Mouse (Mus musculus) CD4-positive helper T cell, adult 2 months (primary cell): ENCODE results near the gene Dnal1.

Source experiments
- DNase-seq: peaks from one replicate; pipeline ENCODE4 v3.0.0-alpha.2; 2012; ENCODE audit warnings: low read depth, missing footprints, low spot score

Gene Dnal1

GRCm38 (mm10) chr12:84161616-84162433, 47.7 kb downstream of the Dnal1 start:
- peak; percentile 55 for DNase-seq

- peak; percentile 73 for DNase-seq
Observed at GRCm38 (mm10) chr12:84163133-84163532, 49.0 kb downstream of the Dnal1 start.

DNA sequence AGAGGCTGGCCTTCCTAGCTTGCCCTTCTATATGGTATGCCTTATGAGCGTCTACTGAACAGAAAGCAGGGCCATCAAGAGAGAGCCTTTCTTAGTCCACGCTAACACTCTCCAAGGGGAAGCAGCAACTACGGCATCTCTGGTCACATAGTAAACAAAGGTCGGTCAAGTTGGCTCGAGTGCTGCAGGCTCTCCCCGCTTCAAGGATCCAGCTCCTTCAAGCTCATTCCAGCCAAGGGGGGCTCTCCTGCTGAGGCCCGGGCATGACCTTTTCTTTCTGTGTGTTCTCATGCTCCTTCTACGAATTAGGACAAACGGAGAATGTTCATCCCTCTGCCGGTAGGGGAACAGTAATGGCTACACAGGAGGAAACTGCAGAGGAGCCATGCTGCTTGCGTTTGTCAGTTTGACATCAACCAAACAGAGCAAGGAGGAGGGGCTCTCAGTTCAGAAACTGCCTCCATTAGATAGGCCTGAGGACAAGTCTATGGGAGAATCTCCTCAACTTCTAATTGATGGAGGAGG, 49.5 kb downstream of the Dnal1 start:
- no peak for DNase-seq

DNA sequence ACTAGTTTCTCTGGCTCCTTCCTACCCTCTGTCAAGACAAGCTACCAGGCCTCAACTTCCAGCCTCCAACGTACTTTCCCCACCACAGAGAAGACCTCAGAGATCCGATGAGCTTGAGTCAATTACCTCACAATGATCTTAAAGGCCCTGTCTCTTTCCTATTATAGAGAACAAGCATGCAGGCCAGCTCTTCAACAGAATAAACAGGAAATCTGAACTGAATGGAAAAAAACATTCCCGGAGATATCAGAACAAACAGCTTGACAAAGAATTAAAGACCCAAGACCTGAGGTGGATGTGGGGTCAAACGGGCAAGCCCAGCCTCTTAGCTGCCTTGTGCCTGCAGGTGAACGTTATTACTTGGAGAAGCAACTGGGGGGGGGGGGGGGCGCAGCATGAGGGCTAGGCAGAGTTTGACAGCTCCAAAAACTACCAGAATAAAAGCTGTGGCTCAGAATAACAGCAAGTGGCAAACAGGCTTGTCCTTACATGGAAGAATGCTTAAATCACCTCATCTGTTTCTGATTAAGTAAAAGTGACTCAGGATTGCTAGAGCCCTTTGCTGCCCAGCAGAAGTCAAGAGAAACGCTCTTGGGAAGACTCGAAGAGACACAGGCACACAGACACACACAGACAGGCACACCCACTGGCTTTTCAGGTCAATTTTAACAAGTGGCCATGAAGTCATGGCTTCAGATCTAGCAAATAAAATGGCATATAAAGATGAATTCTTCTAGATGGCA, 51.6 kb downstream of the Dnal1 start:
- no peak for DNase-seq

DNA sequence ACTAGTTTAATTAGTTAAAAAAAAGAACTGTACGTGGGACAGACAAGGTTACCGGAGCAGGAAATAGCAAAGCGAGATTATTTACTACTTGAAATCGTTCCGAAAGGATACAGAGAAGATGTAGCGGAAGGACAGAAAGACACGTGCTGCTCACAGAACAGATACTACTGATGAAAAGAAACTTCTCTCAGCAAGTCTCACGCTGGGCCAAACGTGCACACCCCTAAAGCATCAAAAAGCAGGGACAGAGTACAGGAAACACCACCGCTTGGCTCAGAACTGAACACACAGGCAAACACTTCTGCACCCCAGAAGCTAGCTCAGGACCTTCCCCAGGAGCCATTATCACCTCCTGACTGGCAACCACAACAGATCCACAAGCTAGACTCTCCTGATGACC, 56.4 kb downstream of the Dnal1 start:
- DNase-seq = peak; percentile 67

DNA sequence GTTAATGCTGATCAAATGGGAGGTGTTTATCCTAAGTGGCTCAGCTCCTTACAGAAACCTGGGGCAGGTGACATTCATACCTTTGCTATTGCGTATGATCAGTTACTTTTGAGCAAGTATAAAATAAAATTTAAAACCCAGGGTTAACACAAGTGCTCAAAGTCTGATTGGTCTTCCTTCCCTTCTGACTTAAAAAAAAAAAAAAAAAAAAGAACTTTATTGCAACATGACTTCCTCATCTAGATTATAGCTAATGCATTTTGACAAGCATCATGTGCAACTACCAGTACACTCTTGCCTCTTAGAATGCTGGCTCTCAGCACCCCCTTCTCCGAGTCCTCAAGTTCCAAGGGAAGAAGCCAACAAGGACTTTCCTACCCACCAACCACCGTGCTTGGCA, 58.0 kb downstream of the Dnal1 start:
- DNase-seq = no peak

DNA sequence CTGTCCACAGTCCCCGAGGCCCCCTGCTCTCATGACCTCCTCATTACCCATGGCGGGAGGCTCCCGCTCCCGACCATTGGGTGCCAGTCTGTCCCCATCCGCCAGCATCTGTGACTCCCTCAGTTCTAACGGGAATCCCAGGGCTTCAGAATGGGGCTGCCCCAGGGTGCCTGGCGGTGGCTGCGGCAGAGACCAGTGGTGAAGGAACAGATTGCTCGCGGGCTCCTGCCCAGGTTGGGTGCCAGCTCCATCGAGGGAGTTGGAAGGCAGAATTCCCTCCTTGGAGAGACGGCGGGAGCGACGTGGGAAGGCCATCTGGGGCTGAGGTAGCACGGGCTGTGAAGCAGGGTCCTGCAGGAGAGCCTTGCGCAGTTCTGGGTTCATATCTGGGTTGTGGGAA, 58.7 kb downstream of the Dnal1 start:
- DNase-seq = no peak

- no peak for DNase-seq
Observed at GRCm38 (mm10) chr12:84173309-84173915, 59.2 kb downstream of the Dnal1 start.

DNA sequence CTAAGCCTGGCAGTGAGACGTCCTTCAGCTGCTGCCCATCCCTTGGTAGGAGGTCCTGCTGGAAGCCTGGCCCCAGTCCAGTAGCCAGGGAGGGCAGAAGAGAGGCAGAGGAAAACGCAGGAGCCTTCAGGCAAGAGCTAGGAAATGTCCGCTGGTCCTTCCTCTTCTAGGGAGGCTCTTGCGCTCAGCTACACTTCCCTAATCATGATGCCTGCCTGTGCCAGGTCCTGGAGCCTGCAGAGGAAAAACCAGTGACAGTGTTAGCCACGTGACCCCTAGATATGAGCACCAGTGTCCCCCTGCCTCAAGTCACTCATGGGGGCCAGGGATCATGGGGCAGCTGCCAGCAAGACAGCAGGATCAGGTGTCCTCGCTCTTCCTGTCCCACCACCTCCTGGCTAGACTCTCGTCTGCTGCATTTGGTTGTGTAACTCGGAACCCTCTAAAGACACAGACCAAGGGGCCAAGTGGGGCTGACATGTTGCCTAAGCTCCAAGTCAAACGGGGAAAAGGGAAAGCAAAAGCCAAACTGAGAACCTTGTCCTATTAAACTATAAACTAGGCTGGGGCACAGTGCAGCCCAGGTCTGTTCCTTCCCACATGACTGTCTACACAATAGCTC, 60.1 kb downstream of the Dnal1 start:
- DNase-seq = no peak

GRCm38 (mm10) chr12:84174871-84175270, 60.7 kb downstream of the Dnal1 start:
- DNase-seq = no peak

DNA sequence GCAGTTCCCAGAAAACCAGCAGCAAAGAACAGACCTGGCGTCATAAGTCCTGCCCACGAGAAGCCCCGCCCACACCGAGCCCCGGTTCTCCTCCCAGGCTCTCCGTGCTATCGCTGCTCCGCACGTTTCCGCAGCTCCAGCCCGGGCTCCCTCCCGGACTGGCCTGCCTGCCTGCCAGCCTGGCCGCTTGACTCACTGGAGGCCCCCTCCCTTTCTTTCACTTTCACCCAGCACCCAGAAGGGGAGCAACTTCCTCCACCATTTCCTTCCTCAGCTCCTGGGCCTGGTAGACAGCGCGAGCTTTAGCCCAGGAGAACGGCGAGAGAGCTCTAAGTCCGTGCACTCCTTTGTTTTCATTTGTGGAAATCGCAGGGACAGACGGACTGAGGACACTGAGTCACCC, 61.5 kb downstream of the Dnal1 start:
- peak; percentile 91 for DNase-seq

DNA sequence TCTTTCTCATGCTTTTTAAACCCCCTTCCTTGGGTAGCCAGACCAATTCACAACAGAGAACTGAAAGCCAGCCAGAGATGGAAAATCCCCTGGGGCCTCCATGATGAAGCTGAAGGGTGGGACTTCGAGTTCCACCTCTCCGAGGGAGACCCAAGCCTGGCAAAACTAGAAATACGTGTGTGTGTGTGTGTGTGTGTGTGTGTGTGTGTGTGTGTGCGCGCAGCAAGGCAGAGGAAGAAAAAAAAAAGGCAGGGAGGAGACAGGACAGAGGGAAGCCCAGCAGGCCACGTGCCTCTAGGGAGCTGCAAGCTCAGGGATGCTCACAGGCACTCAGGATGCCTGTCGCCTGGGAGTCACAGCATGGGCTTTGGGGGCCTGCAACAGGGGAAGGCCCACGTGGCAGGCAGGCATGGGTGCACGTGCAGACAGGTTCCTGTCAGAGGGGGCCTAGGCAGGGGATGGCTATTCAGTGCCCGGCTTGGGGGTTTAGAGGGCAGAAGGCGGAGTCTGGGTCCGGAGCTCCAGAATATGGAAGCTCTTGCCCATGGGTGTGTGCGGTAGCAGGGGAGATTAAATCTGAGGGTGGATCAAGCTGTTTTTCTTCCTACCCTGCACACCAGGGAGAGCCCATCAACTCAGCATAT, 62.1 kb downstream of the Dnal1 start:
- DNase-seq = peak; percentile 75

DNA sequence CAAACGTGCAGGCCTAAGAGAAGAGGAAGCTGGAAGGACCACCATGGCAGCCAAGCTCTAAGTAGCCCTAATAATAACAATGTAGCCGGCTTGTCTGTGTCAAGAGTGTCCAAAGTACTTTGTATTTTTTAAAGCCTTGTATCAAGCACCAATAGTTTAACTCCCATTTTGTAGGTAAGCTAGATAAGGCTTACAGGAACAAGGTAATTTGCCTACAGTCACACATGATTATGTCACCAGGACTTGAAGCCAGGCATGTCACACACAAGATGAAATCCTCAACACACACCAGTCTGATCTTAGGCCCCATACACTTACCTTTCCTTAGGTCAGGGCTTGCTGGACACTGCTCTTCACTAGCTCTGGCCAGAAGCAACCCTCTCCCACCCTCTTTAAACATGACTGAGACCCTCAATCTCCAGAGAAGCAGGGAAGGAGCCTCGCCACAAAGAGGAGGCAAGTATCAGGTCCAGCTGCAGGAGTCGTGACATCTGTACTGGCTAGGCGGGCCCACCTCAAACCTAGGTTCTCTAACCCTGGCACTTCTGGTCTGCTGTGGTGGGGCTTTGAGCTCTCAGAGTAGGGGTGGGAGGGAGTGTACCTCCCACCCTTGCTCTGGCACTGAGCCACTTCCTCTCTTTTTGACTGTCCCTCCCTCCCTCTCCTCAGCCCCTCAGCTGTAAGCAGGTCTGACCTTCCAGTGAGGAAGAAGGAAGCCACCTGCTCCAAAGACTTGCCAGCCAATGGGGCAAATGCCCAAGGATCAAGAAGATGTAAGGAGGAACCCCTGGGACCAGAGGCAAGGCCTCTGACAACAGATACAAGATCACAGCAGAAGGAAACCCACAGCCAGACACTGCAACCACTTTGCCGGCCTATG, 63.0 kb downstream of the Dnal1 start:
- DNase-seq = peak; percentile 63

DNA sequence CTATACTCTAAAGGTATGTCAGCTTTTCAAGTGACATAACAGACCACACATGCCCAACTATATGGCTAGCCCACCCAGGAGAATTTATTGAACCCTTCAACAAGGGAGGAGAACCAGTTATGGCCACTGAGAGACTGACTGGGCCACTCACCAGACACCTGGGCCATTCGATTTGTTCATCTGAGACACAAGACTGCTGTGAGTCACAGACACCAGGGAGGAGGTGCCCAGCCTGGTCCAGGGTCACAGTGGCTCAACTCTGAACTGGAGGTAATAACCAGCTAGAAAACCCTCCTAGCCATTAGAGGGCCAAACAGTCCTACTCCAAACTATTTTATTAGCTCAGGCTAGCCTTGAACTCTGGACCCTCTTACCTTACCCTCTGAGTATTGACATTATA, 63.9 kb downstream of the Dnal1 start:
- no peak for DNase-seq

DNA sequence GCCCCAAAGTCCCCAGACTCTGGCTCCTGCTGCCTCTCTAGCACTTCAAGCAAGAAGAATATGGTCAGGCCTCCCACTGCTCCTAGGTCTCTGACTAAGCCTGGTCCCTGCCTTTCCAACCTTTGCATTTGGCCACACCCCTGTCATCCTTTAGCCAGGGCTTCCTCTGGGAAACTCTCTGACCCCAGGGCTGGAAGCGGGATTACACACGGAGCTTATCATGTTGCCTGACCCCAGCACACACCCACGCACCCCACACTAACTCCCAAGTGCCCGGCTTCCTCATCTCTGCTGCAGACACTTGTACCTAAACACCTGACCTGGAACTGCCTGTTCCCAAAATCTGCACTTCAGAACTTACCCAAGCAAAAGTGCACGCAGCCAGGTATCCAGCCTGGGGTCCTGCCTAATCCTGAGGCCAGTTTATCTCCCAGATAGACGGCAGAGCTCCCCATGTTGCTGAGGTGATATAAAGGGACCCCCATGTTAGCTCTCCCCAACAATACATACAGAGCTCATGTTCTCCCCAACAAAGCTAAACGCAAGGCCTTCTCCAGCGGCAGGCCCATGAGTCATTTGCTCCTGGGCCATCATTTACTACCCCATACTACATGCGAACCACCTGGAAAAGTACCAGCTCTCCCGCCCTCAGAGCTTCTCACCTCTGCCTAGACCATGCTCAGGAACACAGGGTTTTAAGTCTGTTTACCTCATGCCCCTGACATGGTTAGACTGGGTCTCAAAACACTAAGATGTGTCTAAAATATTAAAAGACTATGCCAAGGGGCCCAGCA, 64.7 kb downstream of the Dnal1 start:
- no peak for DNase-seq

- DNase-seq = no peak
Observed at GRCm38 (mm10) chr12:84180090-84180489, 65.9 kb downstream of the Dnal1 start.

- no peak for DNase-seq
Observed at GRCm38 (mm10) chr12:84180701-84181435, 66.7 kb downstream of the Dnal1 start.

DNA sequence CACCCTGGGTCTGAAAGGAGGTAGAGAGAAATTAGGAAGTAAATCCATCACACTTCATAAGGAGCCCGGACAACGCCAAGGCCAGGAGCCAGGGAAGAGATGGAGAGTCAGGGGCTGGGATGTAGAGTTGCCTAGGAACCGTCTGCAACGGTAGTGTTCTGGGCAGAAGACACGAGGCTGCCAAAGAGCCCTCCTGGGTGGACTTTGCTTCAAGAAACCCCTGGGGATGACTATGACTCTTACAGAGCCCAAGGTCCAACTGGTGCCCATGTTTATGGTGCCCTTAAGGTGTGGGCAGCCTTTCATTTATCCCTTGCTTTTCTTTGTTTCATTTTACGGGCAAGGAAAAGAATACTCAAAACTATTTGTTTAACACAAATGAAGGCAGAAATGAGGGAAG, 67.8 kb downstream of the Dnal1 start:
- DNase-seq = no peak

- DNase-seq = no peak
Observed at GRCm38 (mm10) chr12:84184979-84185378, 70.8 kb downstream of the Dnal1 start.
